Mouse (Mus musculus) midbrain, embryonic 14.5 days (tissue): Measurements from ENCODE around the gene Tubb5. TPM values are rescaled to one million over a fixed set of nuclear protein-coding genes. Genes with fewer than 3 reads are reported as not detected.

Source experiments
- ATAC-seq: fragments of 200-750 bp; cut with Nextera tagmentation; 2 replicates; pipeline ENCODE4 v1.8.0; 2017; ENCODE audit warnings: moderate number of reproducible peaks, moderate library complexity; ENCODE audit not compliant: low FRiP score, low TSS enrichment
- DNase-seq: peaks from one replicate; pipeline ENCODE4 v3.0.0-alpha.2; 2015
- H3K27ac ChIP-seq: fragments of 300-500 bp; sonication (generic); replicated peaks from 2 replicates; pipeline ENCODE4 v1.5.1; 2014; ENCODE audit warnings: mild to moderate bottlenecking, low read depth, low read length, moderate library complexity
- H3K27me3 ChIP-seq: fragments of 300-500 bp; sonication (generic); 2 replicates; pipeline ENCODE4 v1.6.1; 2014; ENCODE audit warnings: low read length, control low read depth, mixed read lengths; ENCODE audit not compliant: control insufficient read depth, insufficient read depth
- H3K36me3 ChIP-seq: fragments of 300-500 bp; sonication (generic); 2 replicates; pipeline ENCODE4 v1.6.1; 2014; ENCODE audit warnings: low read length, control low read depth; ENCODE audit not compliant: control insufficient read depth, insufficient read depth
- H3K4me1 ChIP-seq: fragments of 300-500 bp; sonication (generic); 2 replicates; pipeline ENCODE4 v1.6.1; 2014; ENCODE audit warnings: mild to moderate bottlenecking, antibody characterized with exemption, low read length, control low read depth; ENCODE audit not compliant: control insufficient read depth, insufficient read depth
- H3K4me2 ChIP-seq: fragments of 300-500 bp; sonication (generic); 2 replicates; pipeline ENCODE4 v1.6.1; 2014; ENCODE audit warnings: mild to moderate bottlenecking, low read length, moderate library complexity
- H3K4me3 ChIP-seq: fragments of 300-500 bp; sonication (generic); replicated peaks from 2 replicates; pipeline ENCODE4 v1.5.1; 2014; ENCODE audit warnings: low read depth, low read length
- H3K9ac ChIP-seq: fragments of 300-500 bp; sonication (generic); replicated peaks from 2 replicates; pipeline ENCODE4 v1.6.1; 2014; ENCODE audit warnings: mild to moderate bottlenecking, low read length, moderate library complexity
- H3K9me3 ChIP-seq: fragments of 300-500 bp; sonication (generic); 2 replicates; pipeline ENCODE4 v1.6.1; 2016; ENCODE audit warnings: low read length, control low read depth, mixed read lengths; ENCODE audit not compliant: control insufficient read depth
- WGBS: fragments of 180-500 bp; shearing (Covaris S2); extraction: QIAGEN DNeasy Blood & Tissue Kit; methylation state at CpG from one replicate; pipeline ENCODE4 v1.1.7; 2014; 5-methylcytosine and 5-hydroxymethylcytosine counted together
- polyA plus RNA-seq: library from polyadenylated mRNA; unstranded; fragments of >200 nt; fragmentation: Nextera tagmentation; extraction: Ambion mirVana; gene quantifications from 2 replicates; pipeline ENCODE4 v1.2.1, GENCODE M21; 2014

Gene Tubb5
- polyA plus RNA-seq, 1 experiment from 2014 or later, result 1,880 TPM

DNA sequence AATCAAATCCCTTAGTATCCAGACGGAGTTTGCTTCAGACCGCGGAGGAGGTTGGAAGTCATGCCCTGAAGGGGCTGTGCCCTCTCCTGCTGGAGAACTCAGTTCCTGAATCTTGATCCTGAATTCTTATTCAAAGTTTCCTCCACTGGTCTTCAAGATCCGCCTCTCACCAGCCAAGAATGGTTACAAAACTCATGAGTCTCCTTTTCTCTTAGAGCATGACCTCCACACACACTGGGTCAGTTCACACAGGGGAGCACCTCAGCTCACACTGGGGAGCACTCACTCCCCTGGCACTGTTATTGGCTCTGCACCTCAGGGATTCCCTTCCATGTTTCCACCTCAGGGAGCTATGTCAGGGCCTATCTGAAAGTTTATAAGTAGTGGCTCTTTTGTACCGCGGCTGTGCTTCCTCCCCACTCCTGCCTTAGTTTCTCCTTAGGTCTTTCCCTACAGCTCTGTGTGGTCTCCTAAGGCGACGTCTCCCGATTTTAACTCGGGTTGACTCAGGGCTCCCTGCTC lies 26.8 kb upstream of the Tubb5 start:
- H3K9me3 ChIP-seq, result no peaks in the 10 kb centered on the region
- peak overlapping the region; percentile 91 for H3K4me2 ChIP-seq
- peak overlapping the region; percentile 79 for H3K4me3 ChIP-seq
- no peaks in the 10 kb centered on the region for H3K36me3 ChIP-seq
- H3K27ac ChIP-seq, result peak overlapping the region; percentile 97
- ATAC-seq (no peak), DNase-seq (no peak)
- 24% methylated on average over 10 of the region's 10 CpGs for WGBS
- H3K4me1 ChIP-seq, result peaks cover 36% of the 10 kb centered on the region
- H3K27me3 ChIP-seq, result no peaks in the 10 kb centered on the region
- H3K9ac ChIP-seq, result peak overlapping the region; percentile 93

DNA sequence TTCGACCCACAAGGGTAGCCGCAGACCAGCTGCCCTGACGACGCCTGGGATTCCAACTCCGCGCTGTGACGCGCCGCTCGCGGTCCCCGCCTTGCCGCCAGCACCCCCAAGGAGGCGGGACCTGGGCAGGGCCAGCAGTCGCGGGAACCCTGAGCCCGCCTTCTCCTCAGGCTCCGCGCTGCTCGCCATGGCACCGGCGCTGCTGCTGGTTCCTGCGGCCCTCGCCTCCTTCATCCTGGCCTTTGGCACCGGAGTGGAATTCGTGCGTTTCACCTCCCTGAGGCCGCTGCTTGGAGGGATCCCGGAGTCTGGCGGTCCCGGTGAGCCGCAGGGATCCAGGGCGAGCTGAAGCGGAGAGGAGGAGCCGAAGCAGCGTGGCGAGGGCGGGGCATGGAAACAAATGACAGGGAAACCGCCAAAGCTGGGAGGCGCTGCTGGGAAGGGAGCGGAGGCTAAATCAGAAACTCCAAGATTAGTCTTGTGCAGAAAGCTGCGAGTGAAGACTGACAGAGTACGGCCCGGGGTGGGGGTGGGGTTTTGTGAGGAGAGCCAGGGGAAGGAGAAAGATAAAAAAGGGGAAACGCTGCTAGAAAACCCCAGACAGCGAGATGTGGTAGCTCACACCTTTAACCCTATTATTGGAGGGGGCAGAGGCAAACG lies 23.2 kb upstream of the Tubb5 start, which contains the start of gene Nrm:
Nrm (plus strand) TSS at position 121 of the 660 bp plus-strand sequence.
- H3K9ac ChIP-seq, result peak within 1 kb of the TSS; percentile 70
- ATAC-seq, result peak; percentile 90
- H3K27me3 ChIP-seq, result no peaks in the 10 kb centered on the region
- peak within 1 kb of the TSS; percentile 60 for H3K4me2 ChIP-seq
- under 1% methylated on average over 47 of the region's 47 CpGs for WGBS
- H3K27ac ChIP-seq, result peak within 1 kb of the TSS; percentile 94
- peaks cover 12% of the 10 kb centered on the region for H3K4me1 ChIP-seq
- no peaks in the 10 kb centered on the region for H3K9me3 ChIP-seq
- DNase-seq, result peak; percentile 93
- peaks cover 19% of the 10 kb centered on the region for H3K36me3 ChIP-seq
- peak within 1 kb of the TSS; percentile 72 for H3K4me3 ChIP-seq

DNA sequence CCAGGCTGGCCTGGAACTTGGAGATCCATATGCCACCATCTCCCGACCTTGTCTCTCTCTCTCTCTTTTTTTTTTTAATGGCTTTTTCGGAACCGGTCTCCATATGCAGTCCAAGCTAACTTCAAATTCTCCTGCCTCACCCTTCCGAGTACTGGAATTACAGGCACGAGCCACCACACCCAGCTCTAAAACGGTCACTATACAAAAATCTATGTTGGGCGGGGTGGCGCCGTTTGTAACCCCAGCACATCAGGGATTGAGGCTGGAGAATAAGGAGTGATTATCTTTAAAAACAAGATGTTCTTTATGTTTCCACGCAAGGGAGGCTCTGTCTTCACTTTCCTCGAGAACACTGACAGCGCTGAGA lies 22.7 kb upstream of the Tubb5 start:
- Histone ChIP-seq H3K9ac (peak overlapping the region; percentile 70), H3K9me3 (no peaks in the 10 kb centered on the region), H3K27me3 (no peaks in the 10 kb centered on the region), H3K4me2 (peak overlapping the region; percentile 60), H3K4me3 (peak overlapping the region; percentile 72), H3K4me1 (peaks cover 12% of the 10 kb centered on the region), H3K36me3 (peaks cover 19% of the 10 kb centered on the region), H3K27ac (peak overlapping the region; percentile 94)
- 4% methylated on average over 12 of the region's 12 CpGs for WGBS
- DNase-seq (no peak), ATAC-seq (no peak)

DNA sequence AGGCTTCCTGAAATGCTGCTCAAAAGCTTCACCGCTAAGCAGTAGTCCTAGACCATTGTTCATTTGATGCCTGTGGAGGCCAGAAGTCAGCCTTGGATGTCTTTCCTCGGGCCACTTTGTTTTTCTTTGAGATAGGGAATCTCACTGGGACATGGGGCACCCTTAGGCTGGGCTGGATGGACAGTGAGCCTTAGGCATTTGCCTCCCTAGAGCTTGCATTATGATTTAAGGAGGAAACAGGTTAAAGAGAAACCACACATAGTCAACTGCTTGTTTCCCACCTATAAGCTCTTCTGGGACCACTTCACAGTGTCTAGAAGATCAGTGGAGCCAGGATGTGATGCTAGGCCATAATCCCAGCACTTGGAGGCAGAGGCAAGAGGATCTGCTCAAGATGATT lies 21.7 kb upstream of the Tubb5 start:
- no peaks in the 10 kb centered on the region for H3K27me3 ChIP-seq
- ATAC-seq, result no peak

DNA sequence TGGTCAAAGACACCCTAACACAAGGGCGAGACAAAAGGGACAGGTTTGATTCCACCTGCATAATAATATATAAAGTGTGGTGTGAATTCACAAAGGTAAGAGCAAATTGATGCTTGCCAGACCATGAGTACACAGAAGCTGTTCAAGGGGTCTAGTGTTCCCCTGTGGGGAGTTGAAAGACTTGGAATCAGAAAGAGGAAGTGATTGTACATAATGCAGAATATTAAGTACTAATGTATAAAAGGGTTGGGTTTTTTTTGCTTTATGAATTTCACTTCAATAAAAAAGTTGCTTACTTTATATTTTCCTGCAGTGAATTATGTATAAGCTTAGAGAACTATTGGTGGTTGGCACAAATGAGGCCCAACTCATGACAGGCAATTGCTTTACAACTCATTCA lies 21.3 kb upstream of the Tubb5 start:
- Histone ChIP-seq H3K9me3 (no peaks in the 10 kb centered on the region), H3K27me3 (no peaks in the 10 kb centered on the region), H3K4me1 (peaks cover 4% of the 10 kb centered on the region; the same call in 1 of the 2 replicates), H3K9ac (no peak overlapping the region), H3K4me2 (no peak overlapping the region), H3K36me3 (peaks cover 24% of the 10 kb centered on the region), H3K4me3 (no peak overlapping the region), H3K27ac (no peak overlapping the region)
- DNase-seq (no peak), ATAC-seq (no peak)
- 100% methylated on average over 1 of the region's 1 CpGs for WGBS

More for the DNA sequence above, 21.7 kb upstream of the Tubb5 start:
- Histone ChIP-seq H3K4me2 (no peak overlapping the region), H3K27ac (no peak overlapping the region), H3K9ac (no peak overlapping the region), H3K36me3 (peaks cover 19% of the 10 kb centered on the region), H3K4me3 (no peak overlapping the region), H3K9me3 (no peaks in the 10 kb centered on the region), H3K4me1 (peaks cover 9% of the 10 kb centered on the region)
- WGBS, result 58% methylated on average over 2 of the region's 2 CpGs
- DNase-seq, result no peak

DNA sequence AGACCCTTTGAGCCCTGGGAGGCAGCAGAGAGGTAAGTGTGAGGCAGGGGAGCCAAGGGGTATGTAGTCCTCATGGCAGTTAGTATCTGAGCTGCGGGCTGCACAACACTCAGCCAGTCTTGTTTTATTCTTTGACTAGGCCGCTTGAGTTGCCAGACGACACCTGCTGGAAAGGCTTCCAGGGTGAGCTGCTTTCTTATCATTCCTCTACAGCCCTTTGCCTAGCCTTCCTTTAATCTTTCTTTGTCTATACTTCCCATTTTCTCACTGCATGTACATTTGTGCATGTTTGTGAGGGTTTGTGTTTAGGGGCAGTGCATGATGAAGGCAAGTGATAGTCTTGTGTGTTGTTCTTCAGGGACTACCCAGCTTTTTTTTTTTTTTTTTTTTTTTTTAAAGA lies 12.9 kb upstream of the Tubb5 start:
- Histone ChIP-seq H3K4me1 (no peaks in the 10 kb centered on the region), H3K27ac (no peak overlapping the region), H3K4me2 (no peak overlapping the region), H3K4me3 (no peak overlapping the region), H3K27me3 (no peaks in the 10 kb centered on the region), H3K9me3 (no peaks in the 10 kb centered on the region), H3K9ac (no peak overlapping the region), H3K36me3 (peaks cover 78% of the 10 kb centered on the region)
- ATAC-seq (no peak), DNase-seq (no peak)
- 91% methylated on average over 3 of the region's 3 CpGs for WGBS

DNA sequence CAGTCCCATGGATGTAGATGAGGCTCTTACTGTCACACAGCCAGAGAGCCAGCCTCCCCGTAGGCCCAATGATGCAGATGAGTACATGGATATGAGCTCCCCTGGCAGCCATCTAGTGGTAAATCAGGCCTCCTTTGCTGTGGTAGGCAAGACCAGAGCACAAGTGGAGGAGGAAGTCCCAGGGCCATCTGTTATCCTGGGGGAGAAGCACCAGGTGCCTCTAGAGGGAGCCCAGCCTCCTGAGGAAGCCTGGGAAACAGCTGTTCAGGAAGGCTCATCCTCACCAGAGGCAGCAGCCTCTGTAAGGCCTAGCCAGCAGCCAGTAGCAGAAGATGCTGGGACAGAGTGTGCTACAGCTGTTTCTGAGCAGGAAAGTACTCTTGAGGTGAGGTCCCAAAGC lies 10.0 kb upstream of the Tubb5 start:
- peaks cover 76% of the 10 kb centered on the region for H3K36me3 ChIP-seq
- no peak overlapping the region for H3K4me3 ChIP-seq
- no peaks in the 10 kb centered on the region for H3K4me1 ChIP-seq
- no peak overlapping the region for H3K27ac ChIP-seq
- H3K27me3 ChIP-seq, result no peaks in the 10 kb centered on the region
- no peak overlapping the region for H3K9ac ChIP-seq
- no peak for DNase-seq
- H3K4me2 ChIP-seq, result no peak overlapping the region
- WGBS, result 55% methylated on average over 1 of the region's 1 CpGs
- ATAC-seq, result no peak
- H3K9me3 ChIP-seq, result no peaks in the 10 kb centered on the region

DNA sequence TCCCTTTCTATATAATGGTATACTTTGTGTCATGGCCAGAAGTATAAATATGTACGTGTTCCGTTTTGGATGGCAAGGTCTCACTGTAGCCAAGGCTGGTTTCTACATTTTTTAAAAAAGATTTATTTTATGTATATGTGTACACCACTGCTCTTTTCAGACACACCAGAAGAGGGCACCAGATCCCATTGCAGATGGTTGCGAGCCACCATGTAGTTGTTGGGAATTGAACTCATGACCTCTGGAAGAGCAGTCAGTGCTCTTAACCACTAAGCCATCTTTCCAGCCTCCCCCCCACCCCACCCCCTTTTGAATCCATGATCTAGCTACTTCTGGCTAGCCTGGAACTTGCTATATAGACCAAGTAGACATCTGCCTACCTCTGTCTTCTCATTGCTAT lies 5.4 kb upstream of the Tubb5 start:
- peaks cover 16% of the 10 kb centered on the region for H3K4me1 ChIP-seq
- H3K27me3 ChIP-seq, result no peaks in the 10 kb centered on the region
- no peak overlapping the region for H3K9ac ChIP-seq
- ATAC-seq (no peak), DNase-seq (no peak)
- 96% methylated on average over 3 of the region's 3 CpGs for WGBS
- H3K36me3 ChIP-seq, result peaks cover 34% of the 10 kb centered on the region
- no peaks in the 10 kb centered on the region for H3K9me3 ChIP-seq
- H3K27ac ChIP-seq, result no peak overlapping the region
- no peak overlapping the region for H3K4me3 ChIP-seq
- H3K4me2 ChIP-seq, result no peak overlapping the region

DNA sequence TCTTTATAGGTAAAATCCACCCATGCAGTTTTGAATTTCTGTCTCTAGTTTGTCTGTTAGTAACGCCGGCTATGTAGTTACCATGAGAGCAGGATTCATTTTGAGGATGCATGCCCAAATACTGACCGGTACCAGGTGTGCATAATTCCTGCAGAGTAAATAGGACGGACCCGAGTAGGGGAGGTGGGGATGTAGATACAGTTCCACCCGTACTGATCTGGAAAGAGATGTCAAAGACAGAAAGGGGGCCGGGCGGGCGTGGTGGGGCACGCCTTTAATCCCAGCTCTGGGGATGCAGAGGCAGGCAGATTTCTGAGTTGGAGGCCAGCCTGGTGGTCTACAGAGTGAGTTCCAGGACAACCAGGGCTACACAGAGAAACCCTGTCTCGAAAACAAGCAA lies 3.9 kb upstream of the Tubb5 start:
- peak overlapping the region; percentile 69 for H3K4me2 ChIP-seq
- H3K9me3 ChIP-seq, result no peaks in the 10 kb centered on the region
- 16% methylated on average over 11 of the region's 11 CpGs for WGBS
- peak overlapping the region; percentile 56 for H3K4me3 ChIP-seq
- H3K9ac ChIP-seq, result peak overlapping the region; percentile 57
- ATAC-seq (no peak), DNase-seq (no peak)
- no peaks in the 10 kb centered on the region for H3K27me3 ChIP-seq
- H3K27ac ChIP-seq, result peak overlapping the region; percentile 60; the same call in 1 of the 2 replicates
- H3K36me3 ChIP-seq, result peaks cover 19% of the 10 kb centered on the region
- H3K4me1 ChIP-seq, result peaks cover 16% of the 10 kb centered on the region
